Mouse (Mus musculus): Measurements from ENCODE around the gene Tnfrsf8. TPM values are rescaled to one million over a fixed set of nuclear protein-coding genes. Genes with fewer than 3 reads are reported as not detected.
"Not testable (repeated sequence)": the region's sequence is repeated elsewhere in the genome, so short reads cannot be mapped to it uniquely, and the experiment has no call there.

Tnfrsf8 gene
- under 1 TPM; 0.23 to 0.47 TPM for total RNA-seq (2021)
- long read RNA-seq, experiment 1, partial matches to known transcripts, result 0 of 1 reads
- long read RNA-seq, experiment 1, other reads (novel, unspliced or antisense), result 1 of 1 reads
- long read RNA-seq, experiment 2, result 0 reads

- DNase-seq, result no peak
Observed at GRCm38 (mm10) chr4:145314836-145315467, at the start of gene Tnfrsf8. TSS of gene Tnfrsf8 (minus strand) at chr4:145315164.

- not testable (repeated sequence) for DNase-seq
Observed at GRCm38 (mm10) chr4:145361635-145362034, 46.7 kb upstream of the Tnfrsf8 start.

- no peak for DNase-seq
Observed at GRCm38 (mm10) chr4:145361065-145361464, 46.1 kb upstream of the Tnfrsf8 start.

GRCm38 (mm10) chr4:145360567-145360966 is 45.6 kb upstream of the Tnfrsf8 start:
- DNase-seq, result no peak

- DNase-seq, result no peak
Observed at GRCm38 (mm10) chr4:145356234-145356633, 41.3 kb upstream of the Tnfrsf8 start.

GRCm38 (mm10) chr4:145353855-145354254 is 38.9 kb upstream of the Tnfrsf8 start:
- no peak for DNase-seq

GRCm38 (mm10) chr4:145344948-145345347 is 30.0 kb upstream of the Tnfrsf8 start:
- DNase-seq, result no peak

- no peak for DNase-seq
Observed at GRCm38 (mm10) chr4:145341879-145342809, 27.2 kb upstream of the Tnfrsf8 start.

GRCm38 (mm10) chr4:145337906-145338858 is 23.2 kb upstream of the Tnfrsf8 start:
- no peak for DNase-seq

GRCm38 (mm10) chr4:145336587-145336986 is 21.6 kb upstream of the Tnfrsf8 start:
- no peak for DNase-seq

GRCm38 (mm10) chr4:145336019-145336418 is 21.1 kb upstream of the Tnfrsf8 start:
- DNase-seq, result no peak

- DNase-seq, result no peak
Observed at GRCm38 (mm10) chr4:145323631-145324030, 8.7 kb upstream of the Tnfrsf8 start.

- DNase-seq, result no peak
Observed at GRCm38 (mm10) chr4:145322995-145323627, 8.1 kb upstream of the Tnfrsf8 start.

- DNase-seq, result no peak
Observed at GRCm38 (mm10) chr4:145322211-145322610, 7.2 kb upstream of the Tnfrsf8 start.

GRCm38 (mm10) chr4:145320624-145321023 is 5.7 kb upstream of the Tnfrsf8 start:
- no peak for DNase-seq

GRCm38 (mm10) chr4:145319274-145320226 is 4.6 kb upstream of the Tnfrsf8 start:
- DNase-seq, result peak; percentile 21

- DNase-seq, result no peak
Observed at GRCm38 (mm10) chr4:145316708-145317107, 1.7 kb upstream of the Tnfrsf8 start.

- DNase-seq, result no peak
Observed at GRCm38 (mm10) chr4:145313966-145314365, 998 bp downstream of the Tnfrsf8 start.

GRCm38 (mm10) chr4:145313256-145313655 is 1.7 kb downstream of the Tnfrsf8 start:
- no peak for DNase-seq

- no peak for DNase-seq
Observed at GRCm38 (mm10) chr4:145312530-145312929, 2.4 kb downstream of the Tnfrsf8 start.

All from gastrocnemius, postnatal 10 days (tissue).